Mouse (Mus musculus) forebrain, embryonic 15.5 days (tissue): Measurements from ENCODE around the gene Grb10. TPM values are rescaled to one million over a fixed set of nuclear protein-coding genes. Genes with fewer than 3 reads are reported as not detected.
A peak's percentile ranks its signal among the peaks of the same experiment; 100 is the strongest.

Source experiments
- ATAC-seq: fragments of 200-750 bp; cut with Nextera tagmentation; replicated peaks from 2 replicates; pipeline ENCODE4 v1.8.0; 2017; ENCODE audit warnings: mild to moderate bottlenecking, moderate TSS enrichment, moderate library complexity
- H3K27ac ChIP-seq: fragments of 300-500 bp; sonication (generic); replicated peaks from 2 replicates; pipeline ENCODE4 v1.5.1; 2015; ENCODE audit warnings: mild to moderate bottlenecking, inconsistent platforms
- H3K27me3 ChIP-seq: fragments of 300-500 bp; sonication (generic); 2 replicates; pipeline ENCODE4 v1.6.1; 2015; ENCODE audit warnings: inconsistent platforms
- H3K36me3 ChIP-seq: fragments of 300-500 bp; sonication (generic); 2 replicates; pipeline ENCODE4 v1.6.1; 2015; ENCODE audit warnings: mild to moderate bottlenecking, inconsistent platforms
- H3K4me1 ChIP-seq: fragments of 300-500 bp; sonication (generic); 2 replicates; pipeline ENCODE4 v1.6.1; 2015; ENCODE audit warnings: inconsistent platforms
- H3K4me2 ChIP-seq: fragments of 300-500 bp; sonication (generic); replicated peaks from 2 replicates; pipeline ENCODE4 v1.6.1; 2015; ENCODE audit warnings: mild to moderate bottlenecking, inconsistent platforms
- H3K4me3 ChIP-seq: fragments of 300-500 bp; sonication (generic); 2 replicates; pipeline ENCODE4 v1.5.1; 2015; ENCODE audit warnings: mild to moderate bottlenecking, inconsistent platforms
- H3K9ac ChIP-seq: fragments of 300-500 bp; sonication (generic); replicated peaks from 2 replicates; pipeline ENCODE4 v1.6.1; 2015; ENCODE audit warnings: mild to moderate bottlenecking, inconsistent platforms
- H3K9me3 ChIP-seq: fragments of 300-500 bp; sonication (generic); 2 replicates; pipeline ENCODE4 v1.6.1; 2016; ENCODE audit warnings: inconsistent platforms
- WGBS: fragments of 180-500 bp; shearing (Covaris S2); methylation state at CpG from one replicate; pipeline ENCODE4 v1.1.7; 2015; ENCODE audit warnings: mixed read lengths; 5-methylcytosine and 5-hydroxymethylcytosine counted together
- polyA plus RNA-seq: library from polyadenylated mRNA; unstranded; fragments of >200 nt; fragmentation: Nextera tagmentation; extraction: Ambion mirVana; gene quantifications from 2 replicates; pipeline ENCODE4 v1.2.1, GENCODE M21; 2015

The Grb10 gene
- polyA plus RNA-seq, 1 experiment from 2014 or later = 97.9 TPM

DNA sequence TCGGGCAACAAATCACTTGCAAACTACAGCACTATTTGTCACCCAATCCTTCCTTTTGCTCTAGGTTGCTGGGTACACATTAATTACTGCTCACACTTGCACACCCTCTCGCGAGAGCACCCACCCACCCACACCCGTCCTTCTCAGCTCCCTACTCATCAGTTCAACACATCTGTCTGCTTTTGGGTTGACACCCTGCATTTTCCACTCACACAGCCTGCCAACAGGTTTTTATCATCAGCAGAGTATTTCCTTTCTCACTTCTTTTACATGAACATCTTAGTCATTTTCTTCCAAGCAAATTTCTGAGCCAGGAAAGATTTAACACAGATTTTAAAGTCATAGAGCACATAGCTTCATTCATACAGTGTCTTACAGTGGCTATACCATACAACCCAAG lies 48.6 kb downstream of the Grb10 start:
- H3K4me2 ChIP-seq = no peak overlapping the region
- H3K9me3 ChIP-seq = 0 out of 2 replicates have a peak, but pooled peaks cover 3% of the 10 kb centered on the region
- H3K4me1 ChIP-seq = no peaks in the 10 kb centered on the region
- ATAC-seq = no peak
- no peak overlapping the region for H3K4me3 ChIP-seq
- H3K27ac ChIP-seq = no peak overlapping the region
- 86% methylated on average over 4 of the region's 4 CpGs for WGBS
- no peak overlapping the region for H3K9ac ChIP-seq
- H3K36me3 ChIP-seq = no peaks in the 10 kb centered on the region
- H3K27me3 ChIP-seq = no peaks in the 10 kb centered on the region

DNA sequence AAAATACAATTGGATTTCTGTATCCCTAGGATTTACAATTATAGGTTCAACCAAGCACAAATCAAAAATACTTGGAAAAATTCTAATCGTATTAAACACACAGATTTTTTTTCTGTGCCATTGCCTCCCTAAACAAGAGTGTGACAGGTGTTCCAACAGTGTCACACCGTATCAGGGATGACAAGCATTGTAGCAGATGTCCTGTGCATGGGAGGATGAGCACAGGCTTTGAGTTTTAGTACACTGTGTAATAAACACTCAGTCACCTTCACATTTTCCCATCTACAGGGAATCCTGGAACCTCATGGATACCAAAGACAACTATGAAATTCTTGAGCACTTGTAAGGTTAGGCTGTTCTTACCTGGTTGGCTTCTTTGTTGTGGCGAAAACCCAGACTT lies 51.2 kb downstream of the Grb10 start:
- H3K27ac ChIP-seq = no peak overlapping the region
- no peaks in the 10 kb centered on the region for H3K27me3 ChIP-seq
- no peaks in the 10 kb centered on the region for H3K36me3 ChIP-seq
- ATAC-seq = no peak
- no peaks in the 10 kb centered on the region for H3K4me1 ChIP-seq
- H3K9me3 ChIP-seq = 0 out of 2 replicates have a peak, but pooled peaks cover 3% of the 10 kb centered on the region
- H3K4me2 ChIP-seq = no peak overlapping the region
- 89% methylated on average over 3 of the region's 3 CpGs for whole genome bisulfite sequencing
- H3K4me3 ChIP-seq = no peak overlapping the region
- H3K9ac ChIP-seq = no peak overlapping the region

DNA sequence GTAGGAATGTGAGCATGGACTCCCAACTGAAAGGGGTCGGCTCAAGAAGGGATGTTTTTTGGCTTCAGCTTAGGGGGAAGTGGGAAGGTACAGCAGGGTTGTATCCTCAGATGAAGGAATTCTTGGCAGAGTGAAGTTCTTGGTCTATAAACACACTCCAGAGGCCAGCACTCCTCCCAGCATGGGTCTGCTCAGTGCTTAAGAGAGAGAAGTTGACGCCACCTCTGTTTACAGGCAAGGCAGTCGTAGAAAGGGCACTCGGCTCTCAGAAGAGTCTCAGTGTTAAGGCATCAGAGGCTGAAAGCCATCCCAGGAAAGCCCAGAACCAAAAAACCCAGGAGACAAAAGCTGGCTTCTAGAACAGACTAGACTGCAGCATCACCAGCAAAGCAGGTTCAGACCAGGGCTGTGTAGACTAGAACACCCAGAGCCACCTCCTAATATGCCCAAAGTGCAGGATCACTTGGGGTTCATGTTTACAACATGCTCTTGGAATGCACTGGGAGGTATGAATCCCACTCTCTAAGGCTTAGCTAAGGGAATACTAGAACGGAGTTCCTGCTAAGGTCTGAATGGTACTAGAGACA lies 59.8 kb downstream of the Grb10 start:
- Histone ChIP-seq H3K4me3 (no peak overlapping the region), H3K4me2 (no peak overlapping the region), H3K27ac (no peak overlapping the region), H3K4me1 (no peaks in the 10 kb centered on the region), H3K36me3 (no peaks in the 10 kb centered on the region), H3K27me3 (no peaks in the 10 kb centered on the region), H3K9ac (no peak overlapping the region), H3K9me3 (no peaks in the 10 kb centered on the region)
- WGBS = 78% methylated on average over 5 of the region's 5 CpGs
- ATAC-seq = no peak

DNA sequence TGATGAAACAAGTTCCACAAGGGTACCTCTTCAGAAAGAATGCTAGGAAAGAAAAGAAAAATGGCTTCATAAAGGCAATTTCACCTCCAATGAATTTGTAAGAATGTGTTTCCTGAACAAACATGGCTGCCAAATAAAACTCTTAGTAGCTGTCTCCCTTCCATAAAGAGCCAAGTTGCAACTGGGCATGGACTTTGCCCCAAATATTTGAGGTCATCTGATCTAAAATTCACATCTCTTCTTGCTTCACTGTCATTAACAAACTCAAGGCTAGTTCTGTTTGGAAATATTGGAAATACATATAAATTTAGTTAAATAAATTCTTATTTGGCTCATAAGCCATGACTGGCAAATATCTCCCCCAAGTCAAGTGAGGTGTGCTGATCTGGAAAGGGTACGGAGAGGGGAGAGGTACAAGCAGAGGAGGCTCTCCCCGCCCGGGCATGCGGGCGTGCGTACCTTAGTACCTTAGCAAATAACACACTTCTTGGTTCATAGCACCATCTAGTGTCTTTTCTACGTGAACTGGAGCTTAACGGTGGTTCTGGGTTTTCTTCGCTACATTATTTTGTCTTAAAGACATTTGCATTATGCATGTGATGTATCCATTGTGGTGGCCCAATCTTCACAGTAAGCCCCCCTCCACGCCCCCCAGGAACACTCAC lies 63.8 kb downstream of the Grb10 start:
- H3K4me1 ChIP-seq = no peaks in the 10 kb centered on the region
- ATAC-seq = peak; percentile 69
- no peak overlapping the region for H3K4me2 ChIP-seq
- 40% methylated on average over 10 of the region's 10 CpGs for WGBS
- no peak overlapping the region for H3K9ac ChIP-seq
- peaks cover 6% of the 10 kb centered on the region; the same call in 1 of the 2 replicates for H3K9me3 ChIP-seq
- no peaks in the 10 kb centered on the region for H3K36me3 ChIP-seq
- no peak overlapping the region for H3K27ac ChIP-seq
- H3K27me3 ChIP-seq = no peaks in the 10 kb centered on the region
- no peak overlapping the region for H3K4me3 ChIP-seq

DNA sequence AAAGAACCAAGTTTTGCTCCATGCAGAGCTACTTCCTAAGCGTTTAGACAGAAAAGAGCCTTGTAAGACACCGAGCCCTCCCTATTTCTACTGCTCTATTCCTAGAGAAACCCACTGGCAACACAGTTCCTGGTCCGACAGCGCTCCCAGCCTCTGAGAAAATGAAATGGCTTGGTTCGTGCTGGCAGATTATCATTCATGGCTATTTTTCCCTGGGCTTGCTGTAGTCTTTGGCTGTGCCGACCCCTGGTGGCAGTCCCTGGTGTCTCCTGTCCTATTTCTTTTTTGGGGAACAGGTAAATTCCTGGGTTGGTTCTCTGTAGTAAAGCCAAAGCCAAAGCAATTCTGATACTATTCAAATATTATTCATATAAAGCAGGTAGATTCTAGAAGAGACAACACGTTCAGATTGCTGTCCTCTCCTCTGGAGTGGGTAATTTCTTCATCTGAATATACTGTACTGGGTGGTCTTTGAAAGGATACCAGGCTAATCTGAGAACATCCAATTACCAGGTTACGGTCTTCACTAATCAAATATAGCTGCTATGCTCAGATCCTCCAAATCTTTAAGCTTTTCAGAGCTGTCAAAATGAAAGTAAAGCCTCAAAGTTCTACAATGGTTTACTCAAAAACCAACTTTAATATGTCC lies 65.0 kb downstream of the Grb10 start:
- no peak overlapping the region for H3K27ac ChIP-seq
- ATAC-seq = peak; percentile 82

DNA sequence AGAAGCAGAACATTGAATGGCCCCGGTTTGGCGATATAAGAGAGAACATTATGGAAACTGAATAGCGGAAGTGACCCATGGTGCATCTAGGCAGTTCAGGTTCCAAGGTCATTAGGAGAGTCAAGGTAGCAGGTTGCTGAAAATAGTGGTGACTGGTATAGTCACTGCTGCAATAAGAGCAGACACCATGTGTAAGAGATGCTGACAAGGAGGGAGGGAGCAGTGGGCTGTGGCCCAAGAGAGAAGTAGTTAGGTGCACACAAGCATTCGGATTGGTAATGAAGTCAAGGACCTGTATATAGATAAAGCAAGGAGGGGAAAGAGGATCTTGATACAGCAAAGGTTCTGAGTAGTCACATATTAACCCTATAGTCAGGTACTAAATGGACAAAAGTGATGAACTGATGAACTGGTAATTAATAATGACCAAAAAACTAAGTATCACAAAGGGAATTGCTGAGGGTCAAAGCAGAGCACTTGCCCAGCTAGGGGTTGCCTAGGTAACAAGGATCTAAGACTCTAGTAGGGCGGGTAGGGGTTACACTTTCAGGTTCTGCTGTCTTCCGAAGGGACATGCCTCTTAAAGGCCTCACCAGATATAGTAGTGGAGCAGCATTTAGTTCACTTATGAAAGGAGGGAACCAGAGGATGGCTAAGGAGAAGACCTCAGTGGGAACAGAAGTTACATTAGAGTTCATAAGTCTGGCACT lies 65.9 kb downstream of the Grb10 start:
- Histone ChIP-seq H3K9ac (no peak overlapping the region), H3K4me1 (no peaks in the 10 kb centered on the region), H3K27ac (no peak overlapping the region), H3K4me3 (no peak overlapping the region), H3K4me2 (no peak overlapping the region), H3K36me3 (no peaks in the 10 kb centered on the region), H3K27me3 (no peaks in the 10 kb centered on the region), H3K9me3 (peaks cover 6% of the 10 kb centered on the region; the same call in 1 of the 2 replicates)
- 83% methylated on average over 6 of the region's 6 CpGs for WGBS
- ATAC-seq = no peak

More for the DNA sequence above, 65.0 kb downstream of the Grb10 start:
- Histone ChIP-seq H3K4me1 (no peaks in the 10 kb centered on the region), H3K9me3 (peaks cover 6% of the 10 kb centered on the region; the same call in 1 of the 2 replicates), H3K27me3 (no peaks in the 10 kb centered on the region), H3K4me3 (no peak overlapping the region), H3K4me2 (no peak overlapping the region), H3K36me3 (no peaks in the 10 kb centered on the region), H3K9ac (no peak overlapping the region)
- WGBS = 43% methylated on average over 8 of the region's 8 CpGs

DNA sequence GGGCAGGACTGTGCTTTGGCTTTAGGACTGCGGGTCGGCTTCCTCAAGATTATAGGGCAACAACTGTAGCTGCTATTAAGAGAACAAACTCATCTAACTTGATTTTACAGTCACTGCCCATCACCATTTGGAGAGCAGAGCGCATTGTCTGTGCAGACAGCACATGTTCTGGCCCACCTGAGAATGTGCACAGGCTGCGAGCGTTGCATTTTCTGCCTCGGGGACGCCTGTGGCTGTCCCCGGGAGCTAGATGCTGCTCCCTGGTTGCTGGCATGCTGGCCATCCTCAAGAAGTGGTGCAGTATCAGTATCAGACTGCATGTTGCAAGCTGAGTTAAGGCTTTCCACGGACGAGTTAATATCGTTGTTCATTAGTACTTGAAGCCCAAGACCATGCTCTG lies 68.2 kb downstream of the Grb10 start:
- no peak overlapping the region for H3K9ac ChIP-seq
- no peak for ATAC-seq
- no peak overlapping the region for H3K27ac ChIP-seq
- 94% methylated on average over 11 of the region's 11 CpGs for WGBS
- H3K36me3 ChIP-seq = no peaks in the 10 kb centered on the region
- peaks cover 6% of the 10 kb centered on the region; the same call in 1 of the 2 replicates for H3K9me3 ChIP-seq
- no peak overlapping the region for H3K4me2 ChIP-seq
- H3K4me1 ChIP-seq = no peaks in the 10 kb centered on the region
- no peaks in the 10 kb centered on the region for H3K27me3 ChIP-seq
- no peak overlapping the region for H3K4me3 ChIP-seq

DNA sequence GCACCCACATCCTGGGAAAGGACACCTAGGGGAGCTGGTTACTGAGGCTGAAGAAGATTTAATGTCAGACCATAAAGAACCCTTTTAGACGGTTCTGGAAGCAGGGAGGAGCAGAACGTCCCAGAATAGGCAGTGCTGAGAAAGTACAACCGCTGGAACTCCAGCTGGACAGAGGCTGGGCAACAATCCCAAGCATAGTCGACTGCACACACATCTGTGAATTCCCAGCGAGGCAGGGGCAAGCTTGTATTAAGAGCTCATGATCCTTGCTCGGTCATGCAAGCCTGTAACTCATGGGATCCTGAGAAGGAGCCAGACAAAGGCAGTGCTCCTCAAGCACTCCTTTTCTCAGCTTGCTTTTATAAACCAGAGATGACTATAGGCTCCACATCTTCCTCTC lies 69.7 kb downstream of the Grb10 start:
- no peak overlapping the region for H3K9ac ChIP-seq
- no peak overlapping the region for H3K4me2 ChIP-seq
- no peaks in the 10 kb centered on the region for H3K4me1 ChIP-seq
- ATAC-seq = no peak
- H3K36me3 ChIP-seq = no peaks in the 10 kb centered on the region
- no peak overlapping the region for H3K27ac ChIP-seq
- 39% methylated on average over 6 of the region's 6 CpGs for WGBS
- no peak overlapping the region for H3K4me3 ChIP-seq
- H3K9me3 ChIP-seq = peaks cover 6% of the 10 kb centered on the region; the same call in 1 of the 2 replicates
- H3K27me3 ChIP-seq = no peaks in the 10 kb centered on the region

DNA sequence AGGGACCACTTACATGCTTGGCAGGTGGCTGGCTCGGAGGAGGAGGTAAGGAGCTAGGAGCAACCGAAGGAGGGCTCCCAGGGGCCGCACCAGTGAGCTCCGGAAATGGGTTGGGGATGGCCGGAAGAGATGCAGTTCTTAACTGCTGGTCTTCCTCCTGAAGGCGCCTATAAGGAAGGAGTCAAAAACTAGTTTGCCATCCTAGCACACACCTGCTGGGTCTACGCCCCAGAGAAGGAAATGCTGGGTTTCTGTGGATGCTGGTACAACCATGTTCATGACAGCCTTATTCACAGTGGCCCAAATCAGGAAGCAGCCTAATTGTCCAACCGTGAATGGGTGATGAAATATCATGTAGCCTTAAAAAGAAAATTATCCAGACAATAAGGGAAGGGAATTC lies 71.0 kb downstream of the Grb10 start:
- Histone ChIP-seq H3K4me3 (no peak overlapping the region), H3K27me3 (no peaks in the 10 kb centered on the region), H3K36me3 (no peaks in the 10 kb centered on the region), H3K27ac (no peak overlapping the region), H3K4me2 (no peak overlapping the region), H3K9me3 (peaks cover 6% of the 10 kb centered on the region; the same call in 1 of the 2 replicates), H3K9ac (no peak overlapping the region), H3K4me1 (no peaks in the 10 kb centered on the region)
- 87% methylated on average over 8 of the region's 8 CpGs for WGBS
- ATAC-seq = no peak

DNA sequence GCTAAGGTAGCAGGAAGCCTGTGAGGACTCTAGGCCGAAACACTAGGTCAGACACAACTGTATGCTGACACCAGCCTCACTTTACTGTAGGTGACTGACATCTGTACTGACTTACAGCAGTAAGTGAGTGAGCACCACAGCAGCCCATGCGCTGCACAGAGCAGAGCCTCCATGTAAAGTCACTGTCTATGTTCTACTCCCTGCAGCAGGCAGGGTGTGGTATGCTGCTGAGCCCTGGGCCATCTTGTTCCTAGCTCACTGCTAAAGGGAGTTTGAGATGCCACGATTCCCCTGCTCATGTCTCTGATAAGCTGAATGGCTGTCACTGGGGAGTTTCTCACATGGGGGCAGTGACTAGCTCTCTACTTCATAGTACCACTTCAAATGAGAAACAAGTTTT lies 72.3 kb downstream of the Grb10 start:
- no peaks in the 10 kb centered on the region for H3K36me3 ChIP-seq
- H3K9ac ChIP-seq = no peak overlapping the region
- ATAC-seq = no peak
- H3K4me3 ChIP-seq = no peak overlapping the region
- H3K4me1 ChIP-seq = no peaks in the 10 kb centered on the region
- WGBS = 91% methylated on average over 3 of the region's 3 CpGs
- H3K4me2 ChIP-seq = no peak overlapping the region
- no peaks in the 10 kb centered on the region for H3K27me3 ChIP-seq
- H3K27ac ChIP-seq = no peak overlapping the region
- peaks cover 3% of the 10 kb centered on the region; the same call in 1 of the 2 replicates for H3K9me3 ChIP-seq

DNA sequence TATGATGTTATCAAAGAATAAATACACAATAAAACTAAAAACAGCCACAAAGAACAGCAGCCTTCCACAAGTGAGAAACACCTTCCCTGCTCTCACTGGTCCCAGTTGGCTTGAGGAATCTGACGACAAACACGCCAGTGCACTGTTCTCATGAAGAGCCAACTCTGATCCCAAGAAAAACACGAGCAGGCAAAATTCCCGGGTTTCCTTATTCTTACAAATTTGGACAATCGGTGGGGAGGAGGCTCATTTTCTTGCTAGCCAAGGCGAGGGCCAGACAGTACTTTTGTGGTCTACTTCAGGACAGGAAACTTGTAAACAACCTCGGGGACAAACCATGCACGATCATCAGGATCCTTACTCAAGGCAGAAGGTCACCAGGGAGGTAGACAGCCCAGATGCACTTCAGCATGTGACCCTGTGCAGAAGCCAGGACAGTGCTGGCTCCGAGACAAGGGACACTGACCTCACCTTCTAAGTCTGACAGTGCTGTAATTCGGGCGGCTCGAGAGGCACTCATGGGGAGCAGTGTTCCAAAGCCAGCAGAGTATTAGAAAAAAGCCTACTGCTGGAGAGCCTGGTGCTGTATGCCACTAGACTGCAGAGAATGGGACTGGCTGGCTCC lies 72.9 kb downstream of the Grb10 start:
- Histone ChIP-seq H3K27ac (no peak overlapping the region), H3K9ac (no peak overlapping the region)

DNA sequence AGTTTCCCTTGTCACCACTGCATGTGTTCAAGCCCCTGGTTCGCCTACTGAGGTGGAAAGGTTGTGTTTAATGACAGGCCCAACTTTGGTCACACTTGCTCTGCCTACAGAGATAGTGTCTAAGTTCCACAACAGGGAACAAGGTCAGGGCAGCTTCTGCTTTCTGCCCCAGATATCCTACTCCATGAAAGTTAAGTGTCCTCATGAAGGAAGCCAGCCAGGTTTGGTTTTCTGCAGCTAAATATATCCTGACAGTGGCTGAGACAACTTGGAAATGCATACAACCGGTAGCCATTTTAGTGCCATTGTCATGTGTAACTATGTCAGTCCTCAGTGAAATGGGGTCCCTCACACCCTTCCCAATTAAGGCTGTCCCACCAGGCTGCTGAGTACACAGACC lies 73.8 kb downstream of the Grb10 start:
- Histone ChIP-seq H3K4me3 (no peak overlapping the region), H3K4me2 (no peak overlapping the region), H3K9ac (no peak overlapping the region), H3K27me3 (no peaks in the 10 kb centered on the region), H3K9me3 (no peaks in the 10 kb centered on the region), H3K36me3 (no peaks in the 10 kb centered on the region), H3K4me1 (no peaks in the 10 kb centered on the region), H3K27ac (no peak overlapping the region)
- 96% methylated on average over 2 of the region's 2 CpGs for WGBS
- ATAC-seq = no peak

More for the DNA sequence above, 72.9 kb downstream of the Grb10 start:
- 88% methylated on average over 12 of the region's 12 CpGs for WGBS
- Histone ChIP-seq H3K9me3 (no peaks in the 10 kb centered on the region), H3K36me3 (no peaks in the 10 kb centered on the region), H3K4me3 (no peak overlapping the region), H3K27me3 (no peaks in the 10 kb centered on the region), H3K4me2 (no peak overlapping the region), H3K4me1 (no peaks in the 10 kb centered on the region)
- ATAC-seq = no peak
